Mouse (Mus musculus) liver, adult 2 months (tissue): ENCODE measurements around the gene Ptprg.

ENCODE experiments used
- CTCF ChIP-seq: fragments of 200-500 bp; IDR thresholded peaks from 2 replicates; pipeline ENCODE4 v1.5.1; 2011; ENCODE audit warnings: low read depth, low read length, control low read depth
- POLR2A ChIP-seq: fragments of 200-500 bp; IDR thresholded peaks from 2 replicates; pipeline ENCODE4 v1.6.1; 2011; ENCODE audit warnings: low read length, control low read depth; ENCODE audit not compliant: insufficient read depth; ENCODE audit errors: extremely low read depth

DNA sequence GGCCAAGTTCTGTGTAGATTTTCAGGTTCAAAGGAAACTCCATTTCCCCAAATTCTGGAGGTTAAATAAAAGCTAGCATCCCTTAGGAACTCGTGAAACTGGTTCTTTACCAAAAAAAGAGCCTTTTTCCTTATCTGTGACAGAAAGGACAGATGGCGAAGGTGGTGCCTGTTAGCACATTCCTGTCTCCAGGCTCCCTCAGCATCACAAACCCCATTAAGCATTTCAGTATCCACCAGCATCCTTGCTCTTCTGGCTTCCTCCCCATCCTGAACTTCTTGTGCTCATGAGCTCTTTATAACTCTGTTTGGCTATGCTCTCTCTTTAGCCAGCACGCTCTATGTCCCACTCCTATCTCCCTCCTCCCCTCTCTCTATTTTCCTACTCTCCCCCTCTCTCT is 486.4 kb downstream of the Ptprg start:
- no peak for TF ChIP-seq POLR2A
- no peak for TF ChIP-seq CTCF
